Mouse (Mus musculus) cerebellum, postnatal 25 days (tissue): Measurements from ENCODE around the gene Mmp11.

Experiments
- DNase-seq, 2 experiments: peaks; one replicate each; pipeline ENCODE4 v3.0.0; 2021; ENCODE audit warnings: mixed read lengths in 2 of 2

The Mmp11 gene

GRCm38 (mm10) chr10:75937851-75938643 is 1.8 kb upstream of the Mmp11 start:
- no peak for DNase-seq

GRCm38 (mm10) chr10:75936909-75937667 is 792 bp upstream of the Mmp11 start:
- peak; percentile 27 to 28 for DNase-seq

- DNase-seq = no peak
These were observed 1.3 kb downstream of the Mmp11 start for GRCm38 (mm10) chr10:75934991-75935390.

- DNase-seq = no peak
These were observed 3.4 kb downstream of the Mmp11 start, which contains the start of gene Chchd10 for GRCm38 (mm10) chr10:75932891-75933290. Chchd10 (plus strand) TSS chr10:75933130.

- DNase-seq = peak; percentile 44 to 50
These were observed 4.1 kb downstream of the Mmp11 start for GRCm38 (mm10) chr10:75932081-75932678.

- no peak for DNase-seq
These were observed 5.0 kb downstream of the Mmp11 start for GRCm38 (mm10) chr10:75931311-75931710.

- no peak for DNase-seq
These were observed 6.0 kb downstream of the Mmp11 start for GRCm38 (mm10) chr10:75930304-75930703.

- no peak for DNase-seq
These were observed 9.9 kb downstream of the Mmp11 start for GRCm38 (mm10) chr10:75926396-75926795.

- no peak for DNase-seq
These were observed 12.0 kb downstream of the Mmp11 start for GRCm38 (mm10) chr10:75924324-75924723.

GRCm38 (mm10) chr10:75921726-75922560 is 14.4 kb downstream of the Mmp11 start:
- peak in 1 of 2 experiments; percentile 64 for DNase-seq

- DNase-seq = peak; percentile 96 to 98
These were observed 15.1 kb downstream of the Mmp11 start, which contains the start of gene Smarcb1 for GRCm38 (mm10) chr10:75921026-75921725. Smarcb1 (minus strand) TSS chr10:75921617.

- DNase-seq = no peak
These were observed 17.3 kb downstream of the Mmp11 start for GRCm38 (mm10) chr10:75919026-75919425.

- no peak for DNase-seq
These were observed 19.5 kb downstream of the Mmp11 start for GRCm38 (mm10) chr10:75916840-75917239.

GRCm38 (mm10) chr10:75915557-75915956 is 20.7 kb downstream of the Mmp11 start:
- no peak for DNase-seq

- DNase-seq = no peak
These were observed 23.2 kb downstream of the Mmp11 start for GRCm38 (mm10) chr10:75913013-75913589.

GRCm38 (mm10) chr10:75910698-75911097 is 25.6 kb downstream of the Mmp11 start:
- DNase-seq = no peak

GRCm38 (mm10) chr10:75906882-75907281 is 29.4 kb downstream of the Mmp11 start:
- no peak for DNase-seq

- DNase-seq = no peak
These were observed 31.9 kb downstream of the Mmp11 start for GRCm38 (mm10) chr10:75904391-75904790.

GRCm38 (mm10) chr10:75898846-75899245 is 37.5 kb downstream of the Mmp11 start:
- DNase-seq = no peak

- DNase-seq = no peak
These were observed 38.2 kb downstream of the Mmp11 start for GRCm38 (mm10) chr10:75898039-75898564.

GRCm38 (mm10) chr10:75897373-75897772 is 38.9 kb downstream of the Mmp11 start:
- DNase-seq = peak; percentile 84 to 91
